Mouse (Mus musculus): ENCODE measurements around the gene Aqp7.

Aqp7 gene

DNA sequence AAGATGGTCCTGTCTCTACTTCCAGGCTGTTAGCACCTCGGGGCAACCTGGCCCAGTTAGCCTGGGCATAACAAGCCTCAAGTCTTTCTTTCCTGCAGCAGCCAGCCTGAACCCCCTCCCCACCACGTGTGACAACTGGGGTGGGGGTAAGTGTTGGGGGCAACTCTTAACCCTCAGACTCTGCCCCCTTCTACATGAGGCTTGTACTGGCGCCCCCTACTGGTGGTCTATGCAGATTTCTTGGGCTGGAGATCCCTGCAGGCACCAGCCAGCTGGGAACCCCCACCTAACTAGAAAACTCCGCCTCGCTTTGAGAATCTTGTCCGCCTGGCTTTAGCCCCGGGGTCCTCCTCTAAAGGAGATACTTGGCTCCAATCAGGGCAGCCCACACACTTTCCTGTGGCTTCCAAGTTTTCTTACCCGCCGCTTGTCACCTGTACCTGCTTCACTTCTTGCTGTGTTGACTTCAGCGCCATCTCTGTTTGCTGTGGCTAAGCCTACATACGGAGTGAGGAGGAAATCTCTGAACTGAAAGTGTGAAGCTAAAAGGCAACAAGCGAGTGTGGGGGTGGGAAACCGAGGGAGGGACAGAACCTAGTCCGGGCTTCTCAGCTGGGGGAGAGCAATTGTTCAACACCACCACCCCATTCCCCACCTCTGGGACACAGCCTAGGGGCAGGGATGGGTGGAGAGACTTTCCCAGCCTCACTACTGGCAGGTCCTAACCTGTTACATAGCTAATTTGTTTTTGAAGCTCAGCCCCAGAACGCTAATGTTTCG is 16.1 kb upstream of the Aqp7 start:
- peak in 1 of 2 experiments; percentile 68 for DNase-seq (ENCODE audit: inconsistent age in 2 of 2, low spot score in 1 of 2)

GRCm38 (mm10) chr4:41063351-41063750 is 15.4 kb upstream of the Aqp7 start:
- DNase-seq (ENCODE audit: inconsistent age in 2 of 2, low spot score in 1 of 2) = no peak

DNA sequence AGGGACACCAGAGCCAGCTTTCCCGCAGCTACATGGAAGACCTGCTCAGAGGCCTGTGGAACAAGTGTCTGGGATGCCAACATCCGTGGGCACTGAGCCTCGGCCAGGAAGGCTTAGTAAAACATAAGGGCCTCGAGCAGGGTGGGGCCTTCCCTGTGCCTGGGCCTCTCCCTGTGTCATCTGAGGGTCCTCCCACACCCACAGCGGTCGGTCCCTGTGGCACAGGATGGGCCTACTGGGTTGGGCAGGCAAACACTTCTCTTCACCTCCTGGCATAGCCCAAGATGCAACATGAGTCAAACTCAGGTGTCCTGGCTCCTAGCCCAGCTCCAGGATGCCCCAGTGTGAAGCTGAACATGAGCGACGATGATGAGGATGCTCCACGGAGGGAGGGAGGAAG is 9.4 kb upstream of the Aqp7 start:
- no peak for DNase-seq (ENCODE audit: inconsistent age in 2 of 2, low spot score in 1 of 2)

DNA sequence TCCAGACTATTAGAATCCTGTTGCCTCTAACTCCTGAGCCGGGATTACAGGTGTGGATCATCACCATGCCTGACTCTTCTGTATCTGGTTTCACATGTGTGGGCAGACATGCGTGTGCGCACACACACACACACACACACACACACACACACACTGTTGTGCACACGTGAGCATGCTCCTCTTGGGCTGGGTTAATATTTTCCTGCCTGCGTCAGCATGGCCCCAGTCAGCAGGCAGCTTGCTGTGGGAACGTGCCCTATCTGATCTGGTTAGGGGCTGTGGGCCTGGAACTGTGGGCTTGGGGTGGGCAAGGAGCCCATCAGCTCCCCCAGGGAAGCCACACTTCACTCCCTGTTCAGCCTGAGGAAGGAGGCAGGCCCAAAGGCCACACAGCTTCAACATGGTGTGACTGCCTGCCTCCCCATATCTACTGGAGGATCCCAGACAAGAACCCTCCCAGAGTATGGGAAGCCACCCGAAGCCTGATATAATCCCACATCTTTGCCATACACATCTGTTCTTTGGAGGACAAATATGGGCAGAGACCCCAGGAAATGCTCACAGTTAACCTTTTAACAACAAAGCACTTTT is 8.9 kb upstream of the Aqp7 start:
- DNase-seq (ENCODE audit: inconsistent age in 2 of 2, low spot score in 1 of 2) = no peak

DNA sequence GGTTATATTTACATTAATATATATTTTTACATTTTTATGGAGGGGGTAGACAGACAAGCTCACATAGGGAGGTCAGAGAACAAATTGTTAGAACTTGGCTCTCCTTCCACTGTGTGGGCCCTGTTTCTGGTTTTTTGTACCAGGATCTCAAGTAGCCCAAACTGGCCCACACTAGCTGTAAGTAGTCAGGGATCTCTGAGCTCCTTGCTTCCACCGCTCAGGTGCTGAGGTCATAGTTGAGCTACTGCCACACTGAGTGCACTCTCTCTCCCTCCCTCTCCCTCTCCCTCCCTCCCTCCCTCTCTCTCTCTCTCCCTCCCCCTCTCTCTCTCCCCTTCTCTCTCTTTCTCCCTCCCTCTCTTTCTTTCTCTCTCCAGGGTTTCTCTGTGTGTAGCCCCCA is 8.3 kb upstream of the Aqp7 start:
- no peak for DNase-seq (ENCODE audit: inconsistent age in 2 of 2, low spot score in 1 of 2)

GRCm38 (mm10) chr4:41055111-41055510 is 7.2 kb upstream of the Aqp7 start:
- DNase-seq (ENCODE audit: inconsistent age in 2 of 2, low spot score in 1 of 2) = peak in 1 of 2 experiments; percentile 33

DNA sequence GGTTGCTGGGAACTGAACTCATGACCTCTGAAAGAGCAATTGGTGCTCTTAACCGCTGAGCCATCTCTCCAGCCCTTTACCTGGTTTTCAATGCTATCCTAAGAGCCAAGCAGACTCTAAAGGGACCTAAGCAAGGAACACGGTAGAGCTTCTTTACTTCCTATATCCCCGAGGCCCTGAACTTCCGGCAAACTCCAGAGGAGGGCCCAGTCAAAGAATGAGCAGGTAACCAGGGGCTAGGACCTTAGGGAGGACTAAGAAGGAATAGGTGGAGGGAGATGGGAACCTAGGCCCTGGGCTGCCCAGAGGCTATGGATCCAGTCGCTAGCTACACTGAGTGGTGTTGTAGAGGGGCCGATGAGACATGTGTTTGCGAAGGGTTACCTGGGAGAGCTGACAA is 3.8 kb upstream of the Aqp7 start:
- DNase-seq (ENCODE audit: inconsistent age in 2 of 2, low spot score in 1 of 2) = no peak

- peak; percentile 77 to 93 for DNase-seq (ENCODE audit: inconsistent age in 2 of 2, low spot score in 1 of 2)
These were observed 3.1 kb upstream of the Aqp7 start for GRCm38 (mm10) chr4:41050726-41051675.

- peak in 1 of 2 experiments; percentile 70 for DNase-seq (ENCODE audit: inconsistent age in 2 of 2, low spot score in 1 of 2)
These were observed 987 bp upstream of the Aqp7 start for GRCm38 (mm10) chr4:41048926-41049325.

DNA sequence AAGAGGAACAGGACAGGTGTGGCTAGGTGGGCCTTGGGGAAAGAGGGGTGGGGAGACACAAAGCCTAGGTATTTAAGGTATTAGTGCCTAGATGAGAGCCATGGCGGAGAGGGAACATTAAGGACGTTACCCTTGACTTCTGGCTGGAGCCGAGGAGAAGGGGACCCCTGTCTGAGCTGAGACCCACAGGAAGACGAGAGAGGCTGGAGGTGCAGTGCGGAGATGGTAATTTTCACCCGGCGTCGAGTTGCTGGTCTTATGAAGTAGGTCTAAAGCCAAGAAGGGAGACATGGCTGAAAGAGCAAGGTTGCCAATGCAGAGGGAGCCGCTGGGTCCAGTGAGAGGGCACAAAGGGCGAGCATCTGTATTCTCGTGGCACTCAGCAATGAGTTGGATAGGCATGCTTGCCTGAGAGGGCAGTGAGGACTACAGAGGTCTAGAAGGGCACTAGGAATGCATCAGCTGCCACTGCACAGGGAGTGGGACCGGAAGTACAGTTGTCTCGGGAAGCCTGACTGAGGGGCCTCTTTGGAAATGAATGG is 1.6 kb downstream of the Aqp7 start:
- peak in 1 of 2 experiments; percentile 32 for DNase-seq (ENCODE audit: inconsistent age in 2 of 2, low spot score in 1 of 2)

GRCm38 (mm10) chr4:41045288-41045687 is 2.7 kb downstream of the Aqp7 start:
- DNase-seq (ENCODE audit: inconsistent age in 2 of 2, low spot score in 1 of 2) = peak in 1 of 2 experiments; percentile 21

DNA sequence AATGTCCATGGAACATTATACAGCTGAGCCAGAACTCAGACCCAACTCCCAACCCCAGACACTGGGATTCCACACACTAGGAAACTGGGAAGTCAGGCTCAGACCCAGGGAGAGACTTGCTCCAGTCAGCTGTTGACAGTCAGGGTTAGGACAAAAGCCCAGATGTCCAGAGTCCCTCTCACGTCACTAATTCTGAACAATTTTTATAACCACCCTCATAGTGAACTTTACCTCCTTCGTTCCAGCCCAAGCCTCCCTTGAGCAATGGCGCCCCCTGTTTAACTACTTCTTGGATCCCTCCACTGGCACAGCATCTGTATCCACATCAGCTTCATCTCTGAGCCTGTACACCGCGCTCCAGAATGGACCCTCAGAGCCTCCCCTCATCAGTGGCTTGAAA is 4.0 kb downstream of the Aqp7 start:
- DNase-seq (ENCODE audit: inconsistent age in 2 of 2, low spot score in 1 of 2) = peak in 1 of 2 experiments; percentile 72

DNA sequence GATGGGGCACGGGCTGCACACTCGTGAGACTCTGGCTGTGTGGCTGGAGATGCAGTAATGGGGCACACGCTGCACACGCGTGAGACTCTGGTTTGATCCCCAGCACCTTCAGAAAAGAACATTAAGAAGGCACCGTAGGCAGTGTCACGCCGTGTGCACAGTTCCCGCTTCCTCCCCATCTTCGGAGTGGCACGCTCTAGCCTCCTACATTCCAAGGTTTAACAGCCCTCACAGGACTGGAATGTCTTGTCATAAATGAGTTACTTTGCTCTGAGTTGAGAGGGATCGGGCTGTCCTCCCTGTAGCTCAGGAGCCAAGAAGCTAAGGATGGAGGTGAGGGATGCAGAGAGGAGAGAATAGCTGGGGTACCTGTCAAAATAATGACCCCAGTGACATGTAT is 5.1 kb downstream of the Aqp7 start:
- no peak for DNase-seq (ENCODE audit: inconsistent age in 2 of 2, low spot score in 1 of 2)

GRCm38 (mm10) chr4:41040983-41041382 is 7.0 kb downstream of the Aqp7 start:
- DNase-seq (ENCODE audit: inconsistent age in 2 of 2, low spot score in 1 of 2) = peak; percentile 51 to 78

DNA sequence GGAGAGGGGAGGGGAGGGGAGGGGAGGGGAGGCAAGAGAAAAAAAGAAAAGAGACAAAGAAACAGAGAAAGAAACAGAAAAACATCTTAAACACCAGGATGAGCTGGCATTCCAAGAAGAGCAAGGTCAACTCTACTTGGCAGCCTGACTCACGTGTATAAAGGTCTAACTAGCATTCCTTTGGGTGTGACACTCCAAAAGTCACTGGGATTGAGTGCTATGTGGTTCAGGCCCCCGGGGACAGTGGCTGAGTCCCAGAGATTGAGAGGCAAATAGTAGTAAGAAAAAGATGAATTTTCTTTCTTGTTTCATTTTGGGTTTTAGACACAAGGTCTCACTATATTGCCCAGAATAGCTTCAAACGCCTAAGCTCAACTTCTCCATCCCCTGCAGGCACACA is 10.0 kb downstream of the Aqp7 start:
- DNase-seq (ENCODE audit: inconsistent age in 2 of 2, low spot score in 1 of 2) = peak; percentile 66 to 86

DNA sequence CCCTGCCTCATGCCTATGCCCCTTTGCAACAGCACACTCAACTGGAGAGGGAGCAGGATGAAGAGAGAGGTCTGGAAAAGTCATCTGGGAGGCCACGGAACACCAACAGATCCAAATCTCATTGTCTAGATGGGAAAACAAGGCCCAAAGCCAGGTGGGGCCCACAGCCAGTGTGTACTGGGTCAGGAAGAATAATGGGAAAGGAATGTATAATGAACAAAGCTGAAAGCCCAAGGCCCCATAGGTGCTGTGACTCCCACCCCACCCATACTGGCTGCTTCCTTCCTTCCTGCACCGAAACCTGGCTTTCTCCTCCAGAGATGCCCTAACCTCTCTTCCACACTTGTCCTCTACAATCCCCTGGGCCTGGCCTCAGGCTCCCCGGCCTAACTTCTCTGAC is 16.7 kb downstream of the Aqp7 start:
- DNase-seq (ENCODE audit: inconsistent age in 2 of 2, low spot score in 1 of 2) = no peak

DNA sequence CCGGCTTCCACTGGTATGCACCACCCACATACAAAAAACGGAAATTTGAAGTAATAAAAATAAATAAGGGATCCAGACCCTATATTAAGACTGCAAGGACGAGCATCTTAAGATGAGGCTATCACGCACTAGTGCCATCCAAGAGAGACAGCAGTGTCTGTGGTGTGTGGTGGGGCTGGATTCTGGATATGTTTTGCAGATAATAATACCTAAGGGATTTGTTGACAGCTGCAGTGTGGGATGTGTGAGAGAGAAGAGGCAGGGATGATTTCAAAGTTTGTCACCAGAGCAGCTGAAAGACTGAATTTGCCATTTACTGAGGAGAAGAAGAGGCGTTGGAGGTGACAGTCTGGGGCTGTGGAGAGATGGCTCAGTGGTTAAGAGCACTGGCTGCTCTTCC is 18.6 kb downstream of the Aqp7 start:
- no peak for DNase-seq (ENCODE audit: inconsistent age in 2 of 2, low spot score in 1 of 2)

DNA sequence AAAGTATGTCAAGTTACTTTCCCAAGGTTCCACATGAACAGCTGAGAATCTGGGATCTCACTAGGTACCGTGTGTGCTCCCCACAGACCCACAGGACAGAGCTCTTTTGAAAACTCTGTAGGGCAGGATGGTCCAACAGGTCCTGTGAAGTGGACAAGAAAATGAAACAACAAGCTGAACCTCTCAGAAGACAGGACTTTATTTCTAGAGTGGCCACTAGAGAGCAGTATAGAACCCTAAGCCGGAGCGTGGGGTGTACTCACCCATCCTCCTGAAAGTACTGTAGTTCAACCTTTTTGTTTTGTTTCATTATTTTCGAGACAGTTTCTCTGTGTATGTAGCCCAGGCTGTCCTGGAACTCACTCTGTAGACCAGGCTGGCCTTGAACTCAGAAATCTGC is 19.7 kb downstream of the Aqp7 start:
- DNase-seq (ENCODE audit: inconsistent age in 2 of 2, low spot score in 1 of 2) = peak in 1 of 2 experiments; percentile 62

DNA sequence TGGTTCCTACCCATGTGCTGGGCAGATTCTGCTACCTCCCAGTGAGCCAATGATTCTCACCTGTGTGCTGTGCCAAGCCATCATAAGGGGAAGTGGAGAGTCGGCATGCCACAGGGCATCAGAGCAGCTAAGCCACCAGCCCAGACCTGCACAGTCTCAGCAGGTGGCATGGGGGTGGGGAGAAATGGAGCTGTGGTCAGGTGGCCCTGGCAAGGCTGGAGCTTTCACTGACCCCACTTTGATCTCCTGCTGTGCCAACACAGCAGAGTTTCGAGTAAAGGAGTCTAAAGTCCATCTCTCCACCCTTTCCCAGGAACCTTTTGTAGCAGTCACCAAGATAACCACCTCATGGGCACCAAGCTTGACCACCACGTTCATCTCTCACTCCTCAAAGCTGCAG is 20.1 kb downstream of the Aqp7 start:
- peak in 1 of 2 experiments; percentile 40 for DNase-seq (ENCODE audit: inconsistent age in 2 of 2, low spot score in 1 of 2)

DNA sequence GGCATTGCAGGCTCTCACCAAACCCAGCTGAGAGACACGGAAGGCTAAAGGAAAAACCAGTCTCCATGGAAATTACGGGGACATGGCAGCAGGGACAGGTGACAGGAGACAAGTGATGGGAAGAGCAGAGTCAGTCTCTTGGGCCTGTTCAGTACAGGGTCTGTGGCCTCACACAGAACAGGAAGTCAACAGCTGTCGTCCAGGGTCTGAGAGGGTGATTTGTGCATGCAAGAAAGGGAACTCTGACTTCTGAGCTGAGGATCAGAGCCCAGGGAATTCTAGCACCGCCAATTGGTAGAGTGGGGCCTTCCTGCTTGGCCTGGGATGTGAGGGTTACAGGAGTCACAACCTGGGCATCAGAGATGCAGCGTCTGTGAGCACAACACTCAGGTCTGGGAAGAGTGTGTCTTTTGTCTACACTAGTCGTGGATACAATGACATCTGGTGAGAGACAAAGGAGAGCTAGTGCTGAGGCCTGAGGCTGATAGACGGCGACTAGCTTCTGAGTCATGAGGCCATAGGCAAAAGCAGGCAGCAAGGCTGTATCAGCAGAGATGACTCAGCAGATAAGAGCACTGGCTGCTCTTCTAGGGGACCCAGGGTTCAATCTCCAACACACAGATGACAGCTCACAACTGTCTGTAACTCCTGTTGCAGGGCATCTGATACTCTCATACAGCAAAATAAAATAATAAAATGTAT is 21.7 kb downstream of the Aqp7 start:
- DNase-seq (ENCODE audit: inconsistent age in 2 of 2, low spot score in 1 of 2) = peak; percentile 75 to 82

DNA sequence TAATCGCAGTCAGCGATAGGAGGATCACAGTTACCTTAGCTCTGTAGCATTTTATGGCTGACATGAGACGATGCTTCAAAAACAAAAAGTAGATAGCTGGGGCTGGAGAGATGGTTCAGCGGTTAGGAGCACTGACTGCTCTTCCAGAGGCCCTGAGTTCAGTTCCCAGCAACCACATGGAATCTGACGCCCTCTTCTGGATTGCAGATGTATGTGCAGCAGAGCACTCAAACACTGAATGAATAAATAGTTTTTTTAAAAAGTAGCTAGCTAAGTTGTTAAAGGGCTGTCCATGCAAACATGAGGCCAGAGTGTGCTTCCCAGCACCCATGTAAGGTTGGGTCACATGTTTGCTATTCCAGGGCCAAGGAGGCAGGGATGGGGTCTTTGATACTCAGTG is 26.8 kb downstream of the Aqp7 start:
- no peak for DNase-seq (ENCODE audit: inconsistent age in 2 of 2, low spot score in 1 of 2)
